Mouse (Mus musculus): Measurements from ENCODE around the gene Cx3cr1.

Gene Cx3cr1

DNA sequence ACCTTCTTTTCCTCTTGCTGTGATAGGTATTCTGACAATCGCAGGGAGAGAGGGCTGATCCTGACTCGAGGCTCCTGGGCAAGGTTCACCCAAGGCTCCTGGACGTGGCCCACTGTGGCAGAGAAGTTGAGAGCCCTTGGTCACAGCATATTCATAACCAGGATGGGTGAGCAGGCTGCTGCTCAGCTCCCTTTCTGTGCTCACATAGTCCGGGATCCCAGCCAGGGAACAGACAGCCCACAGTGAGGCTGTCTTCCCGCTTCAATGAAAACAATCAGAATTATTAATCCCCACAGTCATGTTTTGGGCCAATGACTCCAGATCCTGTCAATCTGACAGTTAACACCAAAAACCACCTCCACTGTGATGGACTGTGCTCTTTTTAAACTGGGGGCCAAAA is 12.3 kb upstream of the Cx3cr1 start:
- no peak for DNase-seq

DNA sequence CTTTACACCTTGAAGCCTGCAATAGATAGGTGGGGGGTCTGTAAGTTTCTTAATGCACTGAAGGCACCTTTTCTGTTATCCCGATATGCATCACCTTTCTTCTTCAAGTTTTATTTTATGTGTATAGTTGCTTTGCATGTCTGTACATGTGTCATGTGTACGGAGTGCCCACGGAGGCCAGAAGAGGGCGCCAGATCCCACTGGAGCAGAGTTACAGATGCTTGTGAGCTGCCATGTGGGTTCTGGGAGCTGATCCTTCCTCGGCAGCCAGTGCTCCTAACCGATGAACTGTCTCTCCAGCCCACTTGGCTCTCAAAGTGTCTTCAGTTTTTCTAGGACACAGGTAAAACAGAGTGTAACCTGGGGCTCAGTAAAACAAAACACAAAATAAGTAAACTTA is 11.6 kb upstream of the Cx3cr1 start:
- no peak for DNase-seq

DNA sequence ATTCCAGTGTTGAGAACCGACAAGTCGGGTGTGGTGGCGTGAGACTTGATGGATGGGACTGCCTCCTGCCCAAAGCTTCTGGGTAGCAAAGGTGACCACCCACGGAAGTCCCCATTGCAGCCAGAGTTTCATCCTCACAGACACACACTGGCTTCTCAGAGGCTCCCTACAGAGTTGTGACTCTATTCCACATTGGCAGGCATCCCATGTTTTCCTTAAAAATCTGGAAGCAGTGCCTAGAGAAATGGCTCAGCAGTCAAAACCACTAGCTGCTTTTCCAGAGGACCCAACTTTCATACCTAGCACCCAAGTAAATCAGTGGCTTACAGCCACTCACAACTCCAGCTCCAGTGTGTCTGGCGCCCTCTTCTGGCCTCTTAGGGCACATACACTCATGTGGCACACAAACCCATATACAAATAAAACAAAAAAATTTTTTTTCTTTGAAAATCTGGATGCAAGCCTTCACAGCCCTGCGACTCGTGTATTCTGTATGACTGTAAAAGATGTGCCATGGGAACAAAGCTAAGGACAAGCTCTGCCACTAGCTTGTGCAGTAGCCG is 10.9 kb upstream of the Cx3cr1 start:
- no peak for DNase-seq

DNA sequence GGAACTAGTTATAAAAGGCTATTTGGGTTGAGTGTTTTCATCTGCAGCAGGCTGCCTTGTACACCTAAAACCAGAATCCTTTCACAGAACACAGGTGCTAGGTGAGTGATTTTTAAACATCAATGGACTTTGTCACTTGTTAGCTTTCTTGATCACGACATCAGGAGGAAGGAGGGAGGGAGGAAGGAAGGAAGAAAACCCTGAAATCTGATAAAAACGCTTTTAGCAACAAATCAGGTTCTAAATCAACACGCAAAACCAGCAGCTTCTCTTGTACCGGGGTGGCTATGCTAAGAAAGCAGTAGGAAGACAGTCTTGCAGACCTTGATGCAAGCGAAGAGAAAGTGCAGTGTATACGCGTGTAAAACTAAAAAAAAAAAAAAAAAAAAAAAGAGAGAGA is 10.2 kb upstream of the Cx3cr1 start:
- no peak for DNase-seq

DNA sequence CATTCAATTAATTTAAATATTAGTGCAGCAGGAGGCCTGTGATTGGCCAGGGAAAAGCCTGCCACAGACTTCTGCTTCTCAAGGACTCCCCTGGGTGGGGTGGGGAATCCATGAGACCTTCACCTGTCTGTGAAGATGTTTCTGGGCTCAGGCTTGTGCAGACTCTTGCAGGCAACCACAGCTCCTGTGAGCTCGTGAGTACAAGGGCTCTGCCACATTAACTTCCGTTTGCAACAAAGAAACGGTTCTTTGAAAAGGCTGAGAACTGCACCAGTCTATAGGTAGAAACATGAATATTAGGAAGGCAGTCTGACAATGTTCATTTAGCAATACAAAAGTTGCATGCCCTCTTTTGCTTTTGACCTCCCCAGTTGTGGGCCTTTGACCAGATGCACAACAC is 8.6 kb upstream of the Cx3cr1 start:
- no peak for DNase-seq

DNA sequence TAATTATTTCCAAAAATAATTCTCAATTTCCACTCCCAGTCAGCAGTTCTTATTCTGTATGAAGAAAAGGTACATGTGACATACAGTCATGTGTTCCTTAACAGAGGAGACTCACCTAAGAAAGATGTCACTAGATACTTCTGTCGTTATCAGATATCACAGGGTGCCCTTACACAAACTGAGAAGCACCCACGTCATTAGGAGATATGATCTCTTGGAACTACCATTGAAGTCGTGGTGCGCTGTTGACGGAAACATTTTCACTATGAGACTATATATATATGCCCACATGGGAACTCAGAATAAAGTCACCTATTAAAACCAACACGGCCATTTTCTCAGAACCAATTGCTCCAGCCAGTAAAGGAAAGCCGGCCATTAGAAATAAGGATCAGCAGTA is 4.8 kb upstream of the Cx3cr1 start:
- DNase-seq, result no peak

DNA sequence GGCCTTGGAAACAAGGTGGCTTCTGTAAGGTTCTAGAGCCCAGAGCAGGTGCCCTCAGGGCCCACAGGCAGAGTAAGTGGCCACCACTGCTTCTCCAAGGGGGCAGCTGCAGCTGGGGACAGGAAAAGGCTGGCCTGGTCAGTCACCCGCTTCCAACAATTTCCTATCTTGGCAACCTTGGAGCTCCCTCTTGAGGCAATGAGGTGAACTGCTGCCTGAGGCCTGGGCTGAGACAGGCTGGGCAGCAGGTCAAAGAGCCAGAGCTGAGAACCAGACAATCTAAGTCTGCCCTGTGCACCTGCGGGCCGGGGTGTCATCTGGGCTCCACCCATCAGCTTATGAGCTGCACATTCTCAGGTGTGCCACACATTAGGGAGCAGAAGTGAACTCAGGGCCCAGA is 3.5 kb upstream of the Cx3cr1 start:
- peak; percentile 88 for DNase-seq

DNA sequence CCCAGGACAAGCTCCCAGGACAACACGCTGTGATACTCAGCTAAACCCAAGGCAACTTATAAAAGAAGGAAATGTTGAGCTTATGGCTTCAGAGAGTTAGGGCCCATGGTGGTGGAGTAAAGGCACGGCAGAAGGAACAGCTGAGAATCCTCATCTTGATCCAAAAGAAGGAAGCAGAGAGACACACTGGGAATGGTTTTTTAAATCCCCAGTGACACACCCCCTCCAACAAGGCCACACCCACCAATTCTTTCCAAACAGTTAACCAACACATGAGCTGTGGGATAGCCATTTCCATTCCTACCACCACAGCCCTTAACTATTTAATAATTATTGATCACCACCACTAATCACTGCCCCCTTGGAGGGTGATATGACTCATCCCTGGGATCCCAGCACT is 1.6 kb upstream of the Cx3cr1 start:
- no peak for DNase-seq

DNA sequence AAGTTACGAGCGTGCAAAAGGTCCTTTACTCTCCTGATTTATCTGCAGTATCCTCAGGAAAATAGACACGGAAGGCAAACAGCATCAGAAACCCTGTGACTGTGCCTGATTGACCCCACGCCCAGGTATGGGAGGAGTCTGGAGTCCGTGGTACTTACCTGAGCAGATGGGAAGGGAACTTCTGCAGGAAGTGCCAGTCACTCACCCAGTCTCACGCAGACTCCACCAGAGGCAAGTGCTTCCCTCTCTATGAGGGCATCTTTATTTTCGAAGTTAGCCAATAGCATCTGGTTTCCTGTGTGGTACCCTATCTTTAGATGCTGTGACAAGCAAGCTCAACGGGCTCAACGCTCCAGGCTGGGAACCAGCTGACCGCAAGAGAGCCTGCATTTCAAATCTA is 1.6 kb downstream of the Cx3cr1 start:
- DNase-seq, result no peak

DNA sequence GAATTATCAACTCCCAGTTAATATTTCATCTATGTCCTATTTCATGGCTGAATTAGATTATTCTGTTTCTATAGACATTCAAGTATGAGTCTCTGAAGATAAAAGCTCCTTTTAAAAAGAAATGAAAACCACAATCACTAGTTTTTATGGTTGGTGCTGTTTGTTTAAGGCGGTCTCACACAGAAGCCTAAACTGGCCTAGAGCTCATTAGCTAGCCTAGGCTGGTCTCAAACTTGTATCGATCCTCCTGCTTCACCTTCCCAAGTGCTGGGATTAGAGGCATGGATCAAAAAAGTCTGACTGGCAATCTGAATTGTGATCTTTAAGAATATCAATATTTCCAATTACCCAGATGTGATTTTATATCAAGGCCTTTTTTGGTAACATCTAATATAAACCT is 2.1 kb downstream of the Cx3cr1 start:
- no peak for DNase-seq

DNA sequence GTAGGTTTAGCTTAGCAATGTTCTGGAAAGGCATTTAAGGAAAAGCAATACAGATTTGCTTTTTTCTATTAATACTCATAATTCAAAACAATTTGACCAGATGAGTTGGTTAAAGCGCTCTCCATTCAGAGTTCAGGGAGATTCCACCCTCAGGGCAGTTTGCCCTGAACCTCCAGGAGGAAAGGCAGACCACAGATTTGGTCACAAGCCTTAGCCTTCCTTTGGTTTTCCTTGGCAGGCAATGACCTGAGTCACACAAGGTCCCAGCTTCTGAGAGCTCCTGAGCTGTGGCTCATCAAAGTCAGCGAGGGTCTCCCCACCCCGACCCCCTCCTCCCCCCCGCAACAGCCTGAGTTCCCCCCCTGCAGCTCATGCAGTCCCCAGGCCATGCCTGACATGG is 5.4 kb downstream of the Cx3cr1 start:
- no peak for DNase-seq

DNA sequence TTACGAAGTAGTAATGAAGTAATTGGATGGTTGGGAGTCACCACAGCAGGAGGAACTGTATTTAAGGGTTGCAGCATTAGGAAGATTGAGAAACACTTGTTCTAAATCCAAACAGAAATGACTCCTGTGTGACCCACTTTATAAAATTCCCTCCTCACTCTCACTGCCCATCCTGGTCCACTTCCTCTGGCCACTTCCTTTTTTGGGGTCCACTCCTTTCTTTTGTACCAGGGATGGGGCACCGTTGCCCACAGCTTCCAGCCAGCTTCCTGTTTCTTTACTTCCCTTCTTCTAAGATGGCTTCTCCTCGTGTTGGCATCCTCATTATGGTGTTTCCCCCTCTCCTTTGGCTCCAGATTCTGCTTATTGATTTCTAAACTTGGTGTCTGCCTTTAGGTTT is 10.9 kb downstream of the Cx3cr1 start:
- DNase-seq, result no peak

DNA sequence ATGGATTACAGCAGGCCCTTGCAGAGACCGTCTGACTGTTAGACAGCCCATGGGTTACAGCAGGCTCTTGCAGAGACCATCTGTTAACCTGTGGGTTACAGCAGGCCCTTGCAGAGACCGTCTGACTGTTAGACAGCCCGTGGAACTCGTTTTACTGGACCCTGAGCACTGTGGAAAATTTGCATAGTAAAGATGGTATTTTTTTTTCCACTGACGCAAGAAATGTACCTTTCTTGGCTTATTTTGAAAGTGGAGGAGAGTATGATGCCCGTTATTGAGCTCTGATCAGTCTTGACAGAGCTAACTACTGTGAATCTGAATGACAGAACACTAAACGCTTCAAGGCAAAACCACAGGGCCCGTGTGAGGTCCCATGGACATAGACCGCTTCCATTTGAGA is 13.5 kb downstream of the Cx3cr1 start:
- no peak for DNase-seq

DNA sequence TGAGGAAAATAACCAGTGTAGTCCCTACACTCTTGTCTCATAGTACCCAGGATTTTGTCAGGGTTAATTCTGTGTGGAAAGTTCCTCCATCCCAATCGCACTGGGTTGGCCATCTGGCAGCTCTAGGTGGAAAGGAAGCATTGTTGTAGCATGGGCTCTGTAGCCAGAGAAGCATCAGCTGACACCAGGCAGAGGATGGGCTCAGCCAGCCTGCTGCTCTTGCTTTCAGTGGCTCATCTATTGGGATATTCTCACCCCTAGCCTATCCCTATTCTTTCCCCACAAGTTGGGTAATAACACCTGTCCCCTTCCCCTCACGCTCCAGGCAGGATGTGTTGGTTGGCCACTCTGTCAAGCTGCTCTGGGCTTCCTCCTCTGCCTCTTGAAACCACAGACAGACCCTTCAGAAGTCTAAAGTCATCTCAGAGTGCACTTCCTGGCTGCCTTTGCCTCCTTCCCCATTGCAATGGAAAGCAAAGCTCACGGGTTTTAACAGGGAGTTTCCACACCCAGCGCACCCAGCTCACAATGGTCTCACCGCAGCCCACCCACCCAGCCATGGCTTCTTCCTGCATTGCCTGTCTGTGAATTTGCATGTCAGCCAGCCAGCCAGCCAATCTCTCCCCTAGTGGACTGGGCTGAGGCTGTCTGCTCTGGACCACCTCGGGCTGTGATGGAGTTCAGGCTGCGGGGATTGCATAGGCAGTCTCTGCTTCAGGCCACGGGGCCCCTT is 15.0 kb downstream of the Cx3cr1 start:
- DNase-seq, result no peak

DNA sequence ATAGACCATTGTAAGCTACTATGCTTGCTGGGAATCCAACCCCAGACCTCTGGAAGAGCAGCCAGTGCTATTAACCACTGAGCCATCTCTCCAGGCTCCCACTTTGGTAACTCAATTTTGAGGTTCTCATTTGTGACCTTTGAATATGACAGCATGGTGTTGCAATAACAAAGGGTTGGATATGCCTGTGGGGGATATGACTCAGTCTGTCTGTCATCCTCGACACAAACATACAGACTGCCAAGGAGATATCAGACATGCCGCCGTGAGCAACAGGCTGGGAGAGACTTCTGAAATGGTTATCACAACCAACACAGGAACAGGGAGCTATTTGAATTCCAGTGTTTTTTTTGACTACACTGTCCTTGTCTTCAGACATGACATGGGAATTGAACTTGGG is 20.3 kb downstream of the Cx3cr1 start:
- DNase-seq, result no peak

DNA sequence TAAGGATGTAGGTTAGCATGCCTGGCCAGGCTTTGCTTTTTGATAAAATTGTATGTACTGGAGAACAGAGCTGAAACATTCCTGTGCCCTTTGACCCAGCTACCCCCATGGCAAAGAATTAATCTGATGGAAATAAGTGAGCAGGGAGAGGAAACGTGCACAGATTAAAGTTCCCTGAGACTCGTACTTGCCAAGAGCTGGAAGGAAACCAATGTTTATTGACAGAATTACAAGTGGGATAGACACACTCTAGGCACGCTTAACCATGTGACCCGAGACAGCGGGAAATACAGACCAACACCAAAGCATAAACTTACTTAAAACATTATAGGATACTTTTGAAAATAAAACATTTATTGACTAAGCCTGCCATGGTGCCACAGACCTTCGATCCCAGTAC is 21.2 kb downstream of the Cx3cr1 start:
- DNase-seq, result no peak

DNA sequence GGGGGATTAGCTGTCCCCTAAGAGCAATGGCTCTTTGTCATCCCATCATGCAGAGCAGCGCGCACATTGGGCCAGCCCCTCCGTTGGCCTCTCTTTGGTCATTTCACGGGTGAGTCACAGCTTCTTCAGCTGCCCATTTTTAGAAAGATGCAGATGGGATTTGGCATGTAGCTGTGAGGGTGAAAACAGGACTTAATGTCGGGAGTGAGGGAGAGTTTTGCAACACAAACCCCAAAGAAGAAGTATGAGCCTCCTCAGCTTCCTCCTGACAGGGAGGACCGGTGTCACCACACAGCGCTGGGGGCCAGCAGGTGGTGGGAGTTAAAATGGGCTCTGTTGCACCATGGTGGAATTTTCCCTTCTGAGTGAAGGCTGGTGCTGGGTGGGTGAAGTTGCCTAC is 26.6 kb downstream of the Cx3cr1 start:
- no peak for DNase-seq

DNA sequence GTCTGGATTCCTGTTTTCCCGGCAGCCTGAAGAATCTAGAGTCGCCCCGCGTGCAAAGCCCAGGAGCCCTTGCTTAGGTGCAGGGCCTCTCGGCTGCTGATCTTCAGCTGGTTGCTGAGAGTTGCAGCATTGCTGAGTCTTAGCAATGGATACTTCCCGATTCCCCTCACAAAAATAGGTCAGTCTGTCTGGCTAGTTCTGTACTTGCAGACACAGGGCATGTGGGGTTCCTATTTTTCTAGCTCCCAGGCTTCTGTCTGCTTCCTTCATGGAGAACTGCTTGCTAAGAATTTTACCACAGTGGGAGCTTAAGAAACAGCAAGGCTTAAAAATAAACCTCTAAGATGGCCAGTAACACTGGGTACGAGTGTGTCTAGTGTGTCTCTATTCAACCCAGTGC is 32.3 kb downstream of the Cx3cr1 start:
- DNase-seq, result no peak

DNA sequence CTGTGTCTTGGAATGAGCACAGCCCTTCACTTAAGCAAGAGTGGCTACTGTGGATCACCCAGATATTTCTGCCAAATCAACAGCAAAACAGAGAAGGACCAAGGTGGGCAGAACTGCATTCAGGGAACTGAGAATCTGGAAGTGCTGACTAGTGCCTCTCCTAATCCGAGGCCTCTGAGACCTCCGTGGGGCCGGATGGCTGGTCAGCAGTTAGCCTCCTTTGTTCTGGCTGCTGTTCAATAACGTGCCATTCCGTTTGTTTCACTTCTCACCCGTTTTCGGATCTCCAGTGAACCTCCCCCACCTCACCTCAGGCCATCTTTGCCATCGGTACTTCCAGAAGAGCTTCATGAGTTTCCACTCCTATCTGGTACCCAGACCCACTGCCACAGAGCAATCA is 35.3 kb downstream of the Cx3cr1 start:
- no peak for DNase-seq

DNA sequence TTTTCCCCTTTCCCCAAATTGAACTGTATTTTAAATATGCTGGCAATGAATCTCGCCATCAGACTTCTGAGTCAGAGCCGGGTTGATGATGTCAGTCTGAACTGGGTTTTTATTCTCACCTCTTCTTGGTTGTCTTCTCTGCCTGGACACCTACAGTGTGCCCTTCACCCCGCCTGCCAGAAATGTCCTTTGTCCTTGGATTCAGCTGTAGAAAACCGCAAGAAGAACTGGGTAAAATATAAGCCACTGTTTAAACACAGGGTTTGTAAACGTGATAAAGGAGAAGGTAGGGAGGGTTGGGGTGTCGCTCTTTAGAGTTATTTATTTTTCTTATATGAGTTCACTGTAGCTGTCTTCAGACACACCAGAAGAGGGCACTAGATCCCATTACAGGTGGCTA is 37.0 kb downstream of the Cx3cr1 start:
- DNase-seq, result no peak

DNA sequence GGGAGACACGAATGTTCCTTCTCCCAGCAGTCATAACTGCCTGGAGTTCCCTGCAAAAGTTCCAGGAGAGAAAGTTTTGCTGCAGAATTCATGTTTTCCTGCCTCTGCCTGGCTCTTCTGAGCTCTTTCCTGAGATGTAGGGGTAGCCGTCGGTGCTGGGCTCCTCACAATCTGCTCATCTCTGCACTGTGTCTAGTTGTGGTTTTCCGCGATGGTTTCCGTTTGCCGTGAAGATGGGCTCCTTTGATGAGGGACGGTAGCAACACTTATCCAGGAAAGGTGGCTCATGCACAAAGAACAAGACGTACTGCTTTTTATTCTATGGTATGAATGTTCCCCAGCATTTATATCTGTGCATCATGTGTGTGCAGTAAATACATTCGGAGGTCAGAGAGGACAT is 39.3 kb downstream of the Cx3cr1 start:
- DNase-seq, result no peak

DNA sequence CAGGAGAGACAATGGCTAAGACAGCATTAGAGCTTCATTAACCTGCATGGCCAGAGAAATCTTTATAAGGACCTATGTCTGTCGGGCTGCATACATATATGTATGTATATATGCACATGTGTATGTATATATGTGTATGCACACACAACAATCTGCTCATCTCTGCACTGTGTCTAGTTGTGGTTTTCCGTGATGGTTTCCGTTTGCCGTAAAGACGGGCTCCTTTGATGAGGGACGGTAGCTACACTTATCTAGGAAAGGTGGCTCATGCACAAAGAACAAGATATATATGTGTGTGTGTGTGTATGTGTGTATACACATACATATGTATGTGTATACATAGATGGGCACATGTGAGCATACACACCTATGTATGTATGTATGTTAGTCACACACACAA is 39.8 kb downstream of the Cx3cr1 start:
- no peak for DNase-seq

DNA sequence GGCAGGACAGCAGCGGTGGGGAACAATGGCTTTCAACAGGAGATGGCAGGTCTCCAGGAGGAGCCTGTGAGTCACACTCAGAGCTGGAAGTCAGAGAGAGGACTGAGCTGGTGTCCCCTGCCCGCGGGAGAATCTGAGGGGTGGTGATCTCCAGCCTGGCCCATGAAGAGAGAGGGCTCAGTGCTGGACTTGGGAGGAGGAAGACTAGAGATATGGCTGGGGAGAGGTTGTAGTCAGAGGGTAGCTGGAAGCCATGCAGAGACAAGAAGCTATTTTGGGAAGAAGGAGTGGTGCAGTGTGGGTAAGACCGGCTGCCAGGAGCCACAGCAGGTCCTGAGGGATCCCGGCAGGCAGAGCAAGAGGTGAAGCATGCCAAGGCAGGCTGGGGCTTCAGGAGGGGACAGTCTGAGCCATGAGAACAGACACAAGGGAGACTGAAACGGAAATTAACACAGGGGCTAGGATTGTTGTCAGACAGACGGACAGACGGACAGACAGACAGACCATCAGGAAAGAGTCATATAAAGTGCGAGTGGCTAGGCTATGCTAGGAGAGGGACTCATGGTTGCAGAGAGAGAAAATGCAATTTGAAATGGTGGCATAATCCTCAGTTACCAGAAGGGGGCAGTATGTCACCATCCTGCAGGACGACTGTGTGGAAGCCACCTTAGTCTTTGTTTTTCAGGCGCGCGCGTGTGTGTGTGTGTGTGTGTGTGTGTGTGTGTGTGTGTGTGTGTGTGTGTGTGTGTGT is 42.1 kb downstream of the Cx3cr1 start:
- DNase-seq, result peak; percentile 53

DNA sequence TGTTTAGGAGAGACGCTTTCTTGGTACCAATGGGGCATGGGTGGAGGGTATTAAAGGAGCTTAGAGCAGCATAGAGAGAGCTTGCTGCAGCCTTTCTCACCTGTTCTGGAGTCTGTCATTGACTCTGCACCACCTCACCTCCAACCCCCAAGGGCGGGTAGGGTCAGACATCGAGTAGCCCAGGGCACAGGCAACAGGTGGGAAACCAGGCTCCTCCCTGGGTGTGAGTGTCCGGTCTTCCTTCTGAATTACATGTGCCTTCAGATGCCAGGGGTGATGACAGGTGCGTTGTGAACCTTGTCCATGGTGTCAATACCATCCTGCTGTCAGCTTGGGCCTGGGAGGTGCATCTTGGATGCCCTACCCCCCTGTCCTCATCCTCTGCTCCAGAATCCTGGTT is 45.1 kb downstream of the Cx3cr1 start:
- DNase-seq, result no peak

DNA sequence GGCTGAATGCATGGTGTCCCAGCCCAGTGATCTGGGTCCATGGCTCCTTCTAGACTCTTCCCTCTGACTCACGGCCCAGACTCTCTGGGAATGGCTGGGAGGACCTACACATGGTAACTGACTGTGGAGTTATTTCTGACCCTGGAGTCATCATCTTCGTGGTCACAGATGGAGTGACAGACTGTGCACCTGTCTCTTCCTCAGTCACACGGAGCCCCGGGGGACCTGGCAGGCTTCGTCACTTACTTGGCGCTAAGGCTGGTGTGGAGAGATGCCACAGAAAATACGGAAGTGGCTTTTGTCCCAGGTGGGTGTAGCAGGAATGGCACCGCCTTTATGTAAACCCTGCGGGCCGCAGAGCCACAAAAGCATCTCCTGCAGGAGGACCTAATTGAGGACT is 45.5 kb downstream of the Cx3cr1 start:
- DNase-seq, result no peak

Data from kidney, postnatal 10 days (tissue).